Mouse (Mus musculus): Measurements from ENCODE around the gene Cln6.

DNA sequence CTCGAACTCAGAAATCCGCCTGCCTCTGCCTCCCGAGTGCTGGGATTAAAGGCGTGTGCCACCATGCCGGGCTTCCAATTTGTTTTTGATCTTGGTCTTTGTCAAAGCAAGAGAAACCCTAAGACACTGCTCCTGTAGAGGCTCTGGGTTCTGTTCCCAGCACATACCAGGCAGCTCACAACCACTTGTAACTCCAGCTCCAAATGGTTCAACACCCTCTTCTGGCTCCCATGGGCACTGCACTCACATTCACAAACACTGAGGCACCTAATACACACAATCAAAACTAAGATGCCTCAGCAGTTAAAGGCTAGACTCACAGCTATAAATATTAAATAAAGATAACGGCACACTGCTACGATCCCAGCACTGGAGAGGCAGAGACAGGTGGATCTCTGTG lies 16.8 kb upstream of the Cln6 start:
- no peak for TF ChIP-seq GATA1 (IDR thresholded peaks at IDR 0.05; ENCODE audit: borderline replicate concordance, low read length)
- TF ChIP-seq FLI1 (IDR thresholded peaks at IDR 0.05; ENCODE audit: low read length) = no peak

Data from megakaryocyte, embryonic 14.5 days (primary cell).